Mouse (Mus musculus) spleen, postnatal 10 days (tissue): ENCODE measurements around the gene Tmem220.
"Not testable (repeated sequence)": the region's sequence is repeated elsewhere in the genome, so short reads cannot be mapped to it uniquely, and the experiment has no call there.

Experiments used
- DNase-seq, 2 experiments: peaks; one replicate each; pipeline ENCODE4 v3.0.0; 2021 to 2022; ENCODE audit warnings: low spot score in 2 of 2

Tmem220 gene

DNA sequence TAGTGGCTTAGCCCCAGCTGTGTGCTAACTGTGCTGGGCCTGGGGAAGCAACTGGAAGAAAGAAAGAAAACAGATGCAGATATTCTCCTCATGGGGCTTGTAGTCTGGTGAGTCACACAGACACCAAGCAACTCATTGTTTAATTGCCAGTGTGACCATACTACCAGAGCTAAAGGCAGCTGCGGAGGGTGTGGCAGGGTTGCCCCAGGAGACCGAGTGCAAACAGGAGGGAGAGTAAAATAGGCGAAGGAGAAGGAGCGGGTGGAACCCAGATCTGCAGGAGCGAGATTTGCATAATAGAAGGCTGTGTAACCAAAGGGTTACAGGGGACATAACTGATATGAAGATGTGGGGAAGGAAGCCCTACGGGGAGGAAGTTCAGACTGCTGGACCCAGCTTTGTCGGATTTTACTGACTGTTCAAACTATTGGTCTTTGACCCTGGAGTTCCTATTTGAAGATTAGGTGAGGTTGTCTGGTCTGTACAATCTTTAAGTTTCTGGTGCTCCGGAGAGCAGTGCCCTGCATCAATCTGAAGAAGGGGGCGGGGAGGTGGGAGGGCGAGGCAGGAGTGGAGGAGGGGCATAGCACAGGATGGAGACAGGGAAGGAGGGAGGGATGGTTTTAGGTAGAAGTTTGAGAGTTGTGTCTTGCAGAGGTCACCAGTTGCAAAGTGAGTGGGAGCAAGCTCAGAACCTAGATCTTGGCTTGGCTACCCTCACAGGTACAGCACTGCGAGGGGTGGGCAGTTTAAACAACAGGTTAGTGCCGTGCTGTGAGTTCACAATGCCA lies 7.0 kb upstream of the Tmem220 start:
- no peak for DNase-seq

DNA sequence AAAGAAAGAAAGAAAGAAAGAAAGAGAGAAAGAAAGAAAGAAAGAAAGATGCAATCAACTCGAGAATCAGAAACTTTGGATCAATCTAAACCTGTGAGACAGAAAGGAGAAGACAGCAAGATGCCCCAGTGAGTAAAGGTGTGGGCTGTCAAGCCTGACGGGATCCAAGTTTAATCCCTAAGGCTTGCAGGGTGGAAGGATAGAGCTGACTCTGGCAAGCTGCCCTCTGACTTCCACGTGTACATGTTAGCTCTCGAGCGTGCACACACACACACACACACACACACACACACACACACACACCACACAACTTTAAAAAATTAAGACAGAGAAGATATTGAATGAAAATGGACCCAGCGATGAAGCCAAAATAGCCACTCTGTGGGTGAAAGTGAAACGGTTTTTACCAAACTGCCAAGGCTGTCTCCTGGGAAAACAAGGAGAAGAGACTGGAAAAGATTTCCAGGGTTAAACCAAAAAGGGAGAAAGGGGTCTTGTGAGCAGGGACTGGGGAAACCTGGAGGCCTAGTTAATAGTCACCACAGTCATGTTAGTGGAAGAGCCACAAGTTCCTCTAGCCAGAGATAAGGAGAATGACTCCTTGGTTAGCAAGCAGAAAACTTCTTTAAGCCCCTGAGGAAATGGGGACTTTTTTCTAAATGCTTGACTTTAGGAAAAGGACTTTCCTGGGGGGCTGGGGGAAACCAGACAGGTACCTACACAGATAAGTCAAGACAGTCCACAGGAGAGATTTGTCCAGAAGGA lies 5.1 kb upstream of the Tmem220 start:
- no peak for DNase-seq

- peak; percentile 39 to 73 for DNase-seq
Observed at GRCm38 (mm10) chr11:67020948-67021347, 4.0 kb upstream of the Tmem220 start.

- DNase-seq, result peak in 1 of 2 experiments; percentile 50
Observed at GRCm38 (mm10) chr11:67022354-67023115, 2.4 kb upstream of the Tmem220 start.

DNA sequence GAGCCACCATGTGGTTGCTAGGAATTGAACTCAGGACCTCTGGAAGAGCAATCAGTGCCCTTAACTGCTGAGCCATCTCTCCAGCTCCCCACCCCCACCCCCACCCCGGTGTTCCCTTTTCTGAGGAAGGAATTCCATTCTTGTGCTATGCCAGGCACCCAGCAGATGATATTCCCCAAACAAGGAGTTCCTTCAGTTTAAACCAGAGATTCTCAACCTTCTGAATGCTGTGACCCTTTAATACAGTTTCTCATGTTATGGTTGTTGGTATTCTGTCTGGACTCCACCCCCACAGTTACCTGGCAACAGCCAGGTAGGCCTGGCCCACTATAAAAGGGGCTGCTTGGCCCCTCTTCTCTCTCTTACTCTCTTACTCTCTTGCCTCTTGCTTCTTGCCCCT lies 1.8 kb upstream of the Tmem220 start:
- DNase-seq, result not testable (repeated sequence)

DNA sequence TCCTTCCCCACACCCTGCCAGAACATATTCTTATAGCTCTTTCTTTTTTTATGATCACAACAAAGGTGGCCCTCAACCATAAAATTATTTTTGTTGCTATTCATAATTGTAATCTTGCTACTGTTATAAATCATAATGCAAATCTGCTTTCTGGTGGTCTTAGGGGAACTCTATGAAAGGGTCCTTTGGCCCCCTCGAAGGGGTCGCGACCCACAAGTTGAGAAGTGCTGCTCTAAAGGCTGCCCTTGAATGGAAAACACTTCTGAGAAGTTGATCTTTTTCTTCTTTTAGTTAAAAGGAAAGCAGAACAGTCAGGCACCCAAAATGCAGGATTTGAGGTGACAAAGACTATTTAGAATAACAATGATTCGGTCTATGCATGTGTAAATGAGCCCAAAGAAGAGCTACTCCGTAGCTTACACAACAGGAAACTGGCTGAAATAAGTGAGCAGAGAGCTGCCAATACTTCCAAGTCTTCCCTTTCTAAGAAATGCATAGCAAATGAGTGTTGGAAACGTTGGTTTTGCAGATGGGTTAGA lies 1.1 kb upstream of the Tmem220 start:
- no peak for DNase-seq

DNA sequence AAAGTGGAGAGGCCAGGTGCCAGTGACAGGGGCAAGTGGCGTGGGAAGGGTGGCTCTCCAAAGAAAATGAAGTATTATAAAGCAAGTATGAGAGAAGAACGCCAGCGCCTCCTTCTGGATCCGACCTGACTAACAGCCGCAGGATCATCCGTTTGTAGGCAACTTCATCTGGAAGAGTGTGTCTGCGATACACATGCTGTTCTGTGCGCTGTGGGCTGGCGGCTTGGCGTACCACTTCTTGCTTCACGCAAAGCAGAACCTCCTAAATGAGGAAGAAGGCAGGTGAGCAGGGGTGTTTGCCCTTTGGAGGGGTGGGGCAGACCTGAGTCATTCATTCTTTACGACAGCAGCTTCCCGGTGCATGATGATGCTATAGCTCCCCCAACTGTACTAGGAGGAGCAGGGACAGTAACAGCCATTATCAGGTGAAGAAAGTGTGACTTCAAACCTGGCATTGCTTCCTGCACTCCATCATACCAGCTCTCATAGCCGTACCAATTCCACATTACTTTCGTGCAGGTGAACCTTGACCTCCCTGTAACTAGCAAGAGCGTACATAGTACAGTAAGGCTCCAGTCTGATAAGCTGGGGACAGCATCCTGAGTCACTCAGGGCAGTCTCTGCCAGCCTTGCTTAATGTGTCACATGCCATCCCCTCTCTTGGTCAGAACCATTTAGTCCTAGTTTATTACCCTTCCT lies 6.1 kb downstream of the Tmem220 start:
- peak in 1 of 2 experiments; percentile 28 for DNase-seq

GRCm38 (mm10) chr11:67031603-67031915 lies 6.6 kb downstream of the Tmem220 start:
- no peak for DNase-seq

DNA sequence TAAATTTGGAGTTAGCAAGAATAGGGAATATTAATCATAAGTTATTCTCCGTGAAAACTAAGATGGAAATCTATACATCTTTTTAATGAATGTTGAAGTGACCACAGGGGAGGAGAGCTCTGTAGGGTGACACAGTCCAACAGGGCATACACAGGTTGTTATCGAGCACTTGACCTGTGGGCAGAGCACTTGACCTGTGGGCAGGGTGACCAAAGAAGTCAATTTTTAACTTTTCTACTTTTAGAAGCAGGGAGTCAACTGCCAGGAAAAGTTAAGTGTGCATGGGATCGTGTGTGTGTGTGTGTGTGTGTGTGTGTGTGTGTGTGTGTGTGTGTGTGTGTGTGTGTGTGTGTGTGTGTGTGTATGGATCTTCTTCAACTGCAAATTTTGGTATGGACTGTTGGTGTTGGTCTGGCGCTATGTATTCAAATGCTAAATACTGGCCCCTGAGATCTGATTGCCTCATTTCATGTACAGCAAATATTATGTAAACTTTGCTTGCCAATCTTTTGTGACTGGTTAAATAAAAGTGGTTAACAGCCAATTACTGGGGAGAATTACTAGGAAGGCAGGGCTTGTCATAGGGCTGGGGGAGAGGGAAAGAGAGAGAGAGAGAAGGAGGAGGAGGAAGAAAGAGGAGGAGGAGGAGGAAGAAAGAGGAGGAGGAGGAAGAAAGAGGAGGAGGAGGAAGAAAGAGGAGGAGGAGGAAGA lies 10.0 kb downstream of the Tmem220 start:
- DNase-seq, result no peak

DNA sequence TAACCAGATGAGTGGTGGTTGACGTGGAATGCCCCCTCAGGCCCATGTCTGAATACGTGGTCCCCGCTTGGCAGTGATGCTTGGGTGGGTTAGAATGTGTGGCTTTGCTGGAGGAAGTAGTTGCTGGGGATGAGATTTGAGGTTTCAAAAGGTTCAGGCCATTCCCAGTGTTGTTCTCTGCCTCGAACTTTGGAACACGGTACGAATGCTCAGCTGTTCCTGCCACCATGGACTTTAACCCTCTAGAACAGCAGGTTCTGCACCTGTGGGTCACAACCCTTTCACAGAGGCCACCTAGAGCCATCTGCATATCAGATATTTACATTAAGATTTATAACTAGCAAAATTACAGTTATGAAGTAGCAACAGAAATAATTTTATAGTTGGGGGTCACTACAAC lies 11.3 kb downstream of the Tmem220 start:
- DNase-seq, result no peak

GRCm38 (mm10) chr11:67036892-67037291 lies 11.9 kb downstream of the Tmem220 start:
- DNase-seq, result no peak

DNA sequence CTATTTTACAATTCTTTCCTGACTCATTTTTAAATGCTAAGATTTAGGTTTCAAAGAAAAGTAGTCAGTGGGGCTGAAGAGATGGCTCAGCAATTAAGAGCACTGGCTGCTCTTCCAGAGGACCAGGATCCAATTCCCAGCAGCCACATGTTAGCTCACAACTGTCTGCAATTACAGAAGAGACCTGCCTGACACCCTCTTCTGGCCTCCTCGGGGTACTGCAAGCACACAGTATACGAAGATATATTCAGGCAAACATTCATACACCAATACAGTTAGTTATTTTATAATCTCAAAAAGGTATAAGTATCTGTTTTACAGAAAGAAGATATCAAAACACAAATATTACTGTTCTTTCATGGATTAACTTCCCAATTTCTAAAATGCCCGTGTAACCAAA lies 14.8 kb downstream of the Tmem220 start:
- peak in 1 of 2 experiments; percentile 34 for DNase-seq

DNA sequence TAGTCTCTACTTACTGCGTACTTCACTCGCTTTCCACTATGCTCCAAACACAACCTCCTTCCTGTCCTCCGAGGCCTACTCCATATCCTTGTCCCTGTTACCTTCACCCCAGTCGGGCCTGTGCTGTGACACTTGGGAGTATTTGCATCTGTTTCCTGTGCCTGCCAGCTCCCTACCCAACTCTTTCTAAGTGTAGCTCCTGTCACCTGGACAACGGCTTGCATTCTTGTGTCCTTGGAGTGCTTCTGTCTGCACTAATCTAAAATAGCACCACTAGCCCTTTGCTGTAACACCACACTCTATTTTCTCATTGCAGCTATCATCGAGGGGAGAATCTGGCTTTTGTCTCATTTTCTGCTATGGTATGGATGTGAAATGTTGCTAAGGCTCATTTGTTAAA lies 15.5 kb downstream of the Tmem220 start:
- no peak for DNase-seq

- no peak for DNase-seq
Observed at GRCm38 (mm10) chr11:67043007-67043406, 18.1 kb downstream of the Tmem220 start.

DNA sequence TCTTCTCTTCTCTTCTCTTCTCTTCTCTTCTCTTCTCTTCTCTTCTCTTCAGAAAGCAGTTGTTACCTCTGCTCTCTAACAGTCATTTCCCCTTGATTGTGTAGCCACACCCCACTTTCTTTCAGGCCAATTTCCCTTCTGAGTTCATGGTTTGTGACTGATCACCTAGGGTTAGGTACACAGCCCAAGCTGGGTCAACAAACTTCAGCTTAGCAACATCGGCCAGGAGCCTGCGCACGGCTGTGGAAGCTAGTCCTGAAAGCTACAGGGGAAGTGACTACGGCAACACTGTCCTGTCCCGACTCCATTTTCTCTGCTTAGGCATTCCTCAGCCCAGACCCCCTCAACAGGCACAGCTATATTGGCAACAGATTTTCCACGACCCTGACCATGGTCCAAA lies 20.0 kb downstream of the Tmem220 start:
- no peak for DNase-seq

DNA sequence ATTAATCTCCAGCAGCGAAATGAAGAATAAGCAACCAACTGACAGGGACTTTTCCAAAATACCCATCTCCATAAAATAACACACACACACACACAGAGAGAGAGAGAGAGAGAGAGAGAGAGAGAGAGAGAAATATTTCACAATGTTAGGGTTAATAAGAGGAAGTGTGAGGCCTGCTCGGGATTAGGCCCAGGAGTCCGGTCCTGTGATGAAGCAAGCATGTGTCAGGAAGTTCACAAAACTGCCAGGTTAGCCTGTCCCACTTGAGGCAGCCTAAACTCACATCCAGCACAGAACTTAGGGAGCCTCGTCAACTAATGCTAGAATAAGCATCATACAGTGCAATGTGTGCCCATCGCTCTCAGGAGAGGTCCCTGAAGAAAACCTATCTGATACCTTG lies 22.2 kb downstream of the Tmem220 start:
- DNase-seq, result no peak

DNA sequence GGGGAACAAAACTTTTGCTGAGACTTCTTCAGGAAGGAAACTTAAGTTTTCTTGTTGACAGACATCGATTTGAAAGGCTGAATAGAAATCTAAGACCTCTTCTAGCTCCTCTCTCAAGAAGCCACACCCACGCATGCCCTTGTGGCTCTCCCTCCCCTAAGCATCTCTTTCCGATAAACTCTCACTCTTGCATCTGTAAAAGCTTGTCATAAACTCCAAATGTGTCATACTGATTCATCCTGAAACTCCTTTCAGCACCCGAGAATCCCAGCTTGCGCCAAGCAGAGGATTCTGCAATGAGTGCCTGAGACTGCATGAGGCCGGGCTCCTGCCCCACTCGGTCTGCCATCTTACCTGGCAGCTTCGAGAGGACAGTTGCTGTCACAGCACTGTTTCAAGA lies 23.5 kb downstream of the Tmem220 start:
- no peak for DNase-seq

GRCm38 (mm10) chr11:67049256-67049655 lies 24.3 kb downstream of the Tmem220 start:
- DNase-seq, result no peak

DNA sequence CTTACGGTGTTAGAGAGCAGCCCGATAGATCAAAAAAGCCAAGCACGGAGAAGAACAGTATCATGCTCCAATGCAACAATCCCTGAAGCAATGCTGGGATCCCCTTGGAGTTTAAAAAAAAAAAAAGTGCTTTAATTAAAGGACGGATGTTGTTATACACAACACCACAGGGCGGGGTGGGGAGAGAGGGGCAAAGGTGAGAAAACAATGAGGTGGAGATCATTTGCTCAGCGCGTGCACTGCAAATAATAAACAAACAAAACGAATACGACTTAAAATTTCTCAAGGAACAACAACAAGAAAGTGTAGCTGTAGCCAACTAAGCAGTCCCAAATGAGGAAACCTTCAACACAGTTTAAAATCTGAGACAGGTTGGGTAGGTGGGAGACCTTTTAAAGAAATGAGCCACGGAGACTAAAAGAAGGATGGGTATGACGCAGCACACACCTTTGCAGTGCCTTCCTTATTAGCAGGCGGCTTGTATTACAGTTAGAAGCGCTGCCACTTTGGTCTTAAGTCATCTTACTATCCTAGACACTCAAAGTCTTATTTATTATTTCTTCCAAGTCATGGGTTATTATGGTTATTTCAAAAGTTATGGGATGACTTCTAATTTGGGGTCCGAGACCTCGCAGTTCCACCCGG lies 26.8 kb downstream of the Tmem220 start:
- no peak for DNase-seq

DNA sequence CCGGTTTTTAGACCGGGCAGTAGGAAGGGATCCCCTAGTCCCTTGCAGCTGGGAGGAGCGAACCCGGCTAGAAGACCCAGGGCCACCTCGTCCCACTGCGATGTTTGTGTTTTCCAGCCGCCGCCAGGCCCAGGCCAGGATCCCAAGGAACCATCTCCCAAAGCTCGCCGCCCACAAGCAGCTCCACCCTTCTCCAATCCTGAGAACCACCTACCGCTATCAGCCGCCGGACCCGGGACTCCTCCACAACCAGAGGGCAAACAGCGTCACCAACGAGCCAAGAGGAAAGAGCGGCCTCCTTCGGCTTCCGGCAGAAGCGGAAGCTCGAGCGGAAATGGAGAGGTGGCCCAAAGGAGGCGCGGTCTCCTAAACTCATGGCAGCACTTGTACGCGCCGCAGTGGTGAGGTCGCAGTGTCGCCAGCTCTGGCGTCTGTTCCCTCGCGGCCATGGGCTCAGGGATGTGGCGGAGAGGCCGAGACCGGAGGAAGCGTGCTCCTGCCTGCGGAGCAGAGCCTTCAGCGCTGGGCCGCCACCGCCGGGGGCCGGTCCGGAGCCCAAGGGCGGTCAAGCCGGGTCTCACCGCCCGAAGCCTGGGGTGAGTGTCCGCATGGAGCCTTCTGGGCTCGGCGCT lies 27.5 kb downstream of the Tmem220 start, which contains the start of the genes Adprm and Sco1:
Gene Adprm (minus strand): TSS at position 274 of the 632 bp plus-strand sequence.
Gene Sco1 (plus strand): TSS at position 350 of the 632 bp plus-strand sequence.
- DNase-seq, result peak; percentile 79 to 90
